Mouse (Mus musculus) kidney, adult 9 months (tissue): ENCODE data around the gene Rasa4.
A peak's percentile ranks its signal among the peaks of the same experiment; 100 is the strongest.
"Not testable (repeated sequence)": the region's sequence is repeated elsewhere in the genome, so short reads cannot be mapped to it uniquely, and the experiment has no call there.

Source experiments
- DNase-seq: peaks from one replicate; pipeline ENCODE4 v3.0.0; 2022

Rasa4 gene

GRCm38 (mm10) chr5:136115891-136116783 is 32.4 kb downstream of the Rasa4 start, which contains the start of gene Polr2j:
Gene Polr2j, plus strand, starts transcription at chr5:136116631.
- DNase-seq, result peak; percentile 97

- DNase-seq, result no peak
Observed at GRCm38 (mm10) chr5:136116784-136117112, 33.0 kb downstream of the Rasa4 start.

- DNase-seq, result no peak
Observed at GRCm38 (mm10) chr5:136122165-136122564, 38.4 kb downstream of the Rasa4 start.

- peak; percentile 98 for DNase-seq
Observed at GRCm38 (mm10) chr5:136135571-136136291, 52.0 kb downstream of the Rasa4 start, which contains the start of the genes Lrwd1 and Alkbh4. Gene Lrwd1, minus strand, starts transcription at chr5:136136074. Gene Alkbh4, plus strand, starts transcription at chr5:136136146.

DNA sequence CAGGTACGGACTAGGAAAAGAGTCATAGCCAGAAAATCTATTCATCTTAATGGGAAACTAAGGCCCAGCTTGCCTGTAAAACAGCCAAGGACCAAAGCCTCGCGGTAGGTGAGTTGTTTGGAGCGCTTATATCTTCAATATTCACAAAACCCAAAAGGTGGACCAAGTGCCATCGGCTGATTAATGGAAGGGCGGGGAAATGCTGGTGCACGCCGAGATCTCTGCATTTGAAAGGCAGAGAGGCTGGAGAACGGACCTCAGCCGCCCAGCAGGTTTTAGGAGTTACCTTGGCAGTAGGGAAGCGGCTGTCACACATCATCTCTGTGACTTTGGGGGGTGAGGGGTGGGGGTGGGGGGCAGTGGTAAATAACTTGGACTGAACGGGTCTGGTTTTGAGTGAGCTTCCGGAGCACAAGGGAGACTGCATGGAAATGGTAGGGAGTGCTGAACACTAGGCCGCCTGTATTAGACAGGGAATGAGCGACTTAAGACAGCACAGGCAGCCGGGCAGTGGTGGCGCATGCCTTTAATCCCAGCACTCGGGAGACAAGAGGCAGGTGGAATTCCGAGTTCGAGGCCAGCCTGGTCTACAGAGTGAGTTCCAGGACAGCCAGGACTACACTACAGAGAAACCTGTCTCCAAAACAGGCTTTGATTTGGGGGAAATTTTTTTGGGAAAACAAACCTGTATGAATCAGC is 52.7 kb downstream of the Rasa4 start:
- DNase-seq, result no peak

DNA sequence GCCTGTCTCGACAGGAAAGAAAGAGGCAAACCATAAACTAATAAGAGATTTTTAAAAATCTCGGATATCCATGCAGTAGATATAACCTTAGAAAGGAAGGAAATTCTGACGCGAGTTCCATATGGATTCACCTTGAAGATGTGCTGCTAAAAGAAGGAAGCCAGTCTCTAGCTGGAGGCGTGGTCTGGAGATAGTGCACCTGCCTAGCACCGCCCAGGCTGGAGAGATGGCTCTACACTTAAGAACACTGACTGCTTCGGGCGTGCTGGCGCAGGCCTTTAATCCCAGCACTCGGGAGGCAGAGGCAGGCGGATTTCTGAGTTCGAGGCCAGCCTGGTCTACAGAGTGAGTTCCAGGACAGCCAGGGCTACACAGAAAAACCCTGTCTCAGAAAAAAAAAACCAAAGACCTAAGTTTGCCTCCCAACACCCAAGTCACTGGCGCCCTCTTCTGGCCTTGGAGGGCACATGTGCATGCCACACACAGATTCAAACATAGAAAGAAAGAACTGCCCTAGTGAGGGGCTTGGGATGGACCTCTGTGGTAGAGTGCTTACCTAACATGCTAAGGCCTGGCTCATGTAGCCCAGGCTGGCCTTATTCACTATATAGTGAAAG is 54.0 kb downstream of the Rasa4 start:
- peak; percentile 52 for DNase-seq

- DNase-seq, result no peak
Observed at GRCm38 (mm10) chr5:136139393-136139792, 55.7 kb downstream of the Rasa4 start.

- peak; percentile 35 for DNase-seq
Observed at GRCm38 (mm10) chr5:136140057-136140482, 56.4 kb downstream of the Rasa4 start.

- no peak for DNase-seq
Observed at GRCm38 (mm10) chr5:136142746-136143145, 59.0 kb downstream of the Rasa4 start.

DNA sequence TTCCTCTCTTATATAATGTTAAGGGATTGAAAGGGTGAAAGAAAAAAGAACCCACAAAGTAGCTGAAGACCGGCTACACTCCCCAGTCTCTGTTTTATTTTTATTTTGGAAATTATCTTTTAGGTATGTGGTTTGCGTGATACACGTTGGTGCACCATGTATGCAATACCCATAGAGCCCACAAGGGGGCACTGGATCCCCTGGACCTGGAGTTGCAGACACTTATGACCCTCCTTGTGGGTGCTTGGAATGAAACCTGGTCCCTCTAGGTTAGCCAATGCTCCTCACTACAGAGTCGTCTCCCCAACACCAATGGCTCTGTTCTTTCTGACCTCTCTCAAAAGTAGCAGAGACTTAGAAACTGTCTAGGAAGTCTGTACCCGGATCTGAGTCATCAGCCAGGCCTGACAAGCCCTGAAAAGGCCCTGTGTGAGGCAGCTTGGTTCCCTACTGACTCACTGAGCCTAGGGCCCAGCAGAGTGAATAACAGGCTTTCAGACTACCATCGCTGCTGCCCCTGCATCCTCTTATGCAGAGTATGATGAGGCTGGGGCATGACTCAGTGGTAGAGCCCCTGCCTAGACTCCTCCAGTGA is 59.5 kb downstream of the Rasa4 start:
- no peak for DNase-seq

DNA sequence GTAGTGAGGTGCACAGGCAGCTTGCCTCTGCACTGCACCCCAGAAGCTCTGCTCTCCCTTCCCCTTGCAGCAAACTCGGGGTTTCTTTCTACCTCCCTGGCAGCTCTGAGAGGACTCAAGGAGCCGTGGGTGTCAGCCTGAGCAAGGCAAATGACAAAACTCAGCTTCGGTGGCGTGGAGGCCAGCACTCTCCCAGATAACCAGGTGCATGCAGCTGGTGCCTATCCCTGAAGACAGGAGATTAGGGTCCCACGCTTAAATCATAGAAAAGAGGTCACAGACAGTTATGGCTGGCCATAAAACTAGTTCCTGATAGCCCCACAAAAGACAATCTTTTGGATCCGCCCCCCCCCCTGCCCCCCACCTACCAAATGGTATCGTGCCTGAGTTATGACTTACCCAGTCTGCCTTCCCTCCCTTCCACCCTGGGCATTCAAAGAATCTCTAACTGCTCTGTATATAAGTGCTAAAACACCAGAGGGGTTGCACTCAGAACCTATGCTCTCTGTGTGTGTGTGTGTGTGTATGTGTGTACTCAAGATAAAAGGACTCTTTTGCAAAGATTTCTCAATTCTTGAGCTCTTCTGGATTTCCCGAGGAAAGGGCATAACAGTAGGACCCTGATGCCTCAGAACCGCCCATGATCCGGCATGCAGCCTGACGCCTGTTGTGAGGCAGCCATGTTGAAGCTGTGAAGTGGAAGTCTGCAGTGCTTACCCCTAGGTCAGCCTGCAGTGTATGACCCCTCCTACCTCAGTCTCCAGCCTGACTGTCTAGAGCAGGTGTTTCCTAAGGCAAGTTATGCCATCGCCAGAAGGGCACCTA is 61.1 kb downstream of the Rasa4 start:
- DNase-seq, result no peak

GRCm38 (mm10) chr5:136146936-136147335 is 63.2 kb downstream of the Rasa4 start:
- DNase-seq, result no peak

DNA sequence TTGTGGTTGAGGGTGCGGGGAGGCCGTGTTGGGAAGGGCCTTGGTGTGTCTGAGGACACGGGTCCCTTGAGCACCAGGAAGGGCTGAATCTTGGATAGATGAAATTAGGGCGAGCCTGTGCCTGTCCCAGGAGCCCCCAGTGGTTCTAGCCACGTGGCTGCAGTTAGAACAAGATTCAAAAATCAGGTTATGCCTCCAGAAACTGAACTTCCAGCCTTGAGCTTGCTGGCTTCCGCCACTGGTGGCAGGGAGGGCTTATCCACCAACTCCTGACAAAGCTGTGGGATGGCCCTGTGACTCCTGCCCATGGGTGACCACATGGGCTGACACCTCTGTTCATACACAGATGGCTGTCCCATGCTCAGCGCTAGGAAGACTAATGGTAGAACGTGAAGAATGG is 64.0 kb downstream of the Rasa4 start:
- DNase-seq, result no peak

DNA sequence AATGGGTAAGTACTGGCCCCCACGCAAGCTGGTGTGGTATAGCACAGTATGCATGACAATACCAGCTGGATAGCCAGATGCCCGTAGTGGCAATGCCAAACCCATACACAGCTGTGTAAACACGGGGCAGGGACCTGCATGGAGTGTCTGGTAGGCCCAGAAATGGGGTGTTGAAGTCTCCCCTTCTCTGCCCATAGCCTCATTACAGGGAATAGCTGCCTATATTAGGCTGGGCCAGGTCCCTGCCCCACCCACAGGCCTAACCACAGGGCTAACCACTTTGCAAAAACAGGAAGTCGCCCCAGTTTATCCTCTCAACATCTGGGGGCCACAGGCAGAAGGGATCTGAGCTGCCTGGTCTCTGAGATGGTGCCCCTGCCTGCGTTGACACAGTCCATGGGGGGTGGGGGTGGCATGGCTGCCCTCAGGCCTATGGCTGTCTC is 65.4 kb downstream of the Rasa4 start:
- DNase-seq, result not testable (repeated sequence)

GRCm38 (mm10) chr5:136152365-136152764 is 68.6 kb downstream of the Rasa4 start:
- DNase-seq, result no peak

GRCm38 (mm10) chr5:136155399-136155798 is 71.7 kb downstream of the Rasa4 start:
- DNase-seq, result no peak

DNA sequence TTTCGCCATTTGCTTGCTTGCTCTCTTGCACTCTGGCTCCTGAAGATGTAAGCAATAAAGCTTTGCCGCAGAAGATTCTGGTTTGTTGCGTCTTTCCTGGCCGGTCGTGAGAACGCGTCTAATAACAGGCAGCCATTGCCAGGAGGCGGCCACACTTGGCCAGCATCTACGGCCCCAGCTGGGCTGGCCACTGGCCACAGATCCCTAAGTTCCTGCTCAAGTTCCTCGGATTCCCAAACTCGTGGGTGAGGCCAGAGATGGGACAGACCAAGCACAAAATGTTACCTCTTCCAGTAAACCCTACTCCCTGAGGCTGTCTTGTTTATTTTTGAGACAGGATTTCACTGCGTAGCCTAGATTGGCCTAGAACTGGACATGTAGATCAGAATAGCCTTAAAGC is 76.4 kb downstream of the Rasa4 start:
- not testable (repeated sequence) for DNase-seq
